Mouse (Mus musculus): Measurements from ENCODE around the gene Apol11b. TPM values are rescaled to one million over a fixed set of nuclear protein-coding genes. Genes with fewer than 3 reads are reported as not detected.

The Apol11b gene
- total RNA-seq, 1 experiment from 2014 or later: 11.4 TPM

Other genes starting within 250 kb of the Apol11b start
- not detected in 3 replicates for gene Apol7a, start 244.2 kb downstream of the Apol11b start, total RNA-seq (2017)
- not detected in 3 replicates for gene Apol9a, start 232.2 kb downstream of the Apol11b start, total RNA-seq (2017)
- 1.8 TPM in 1 of 3 replicates, not detected in the others for gene Apol7b, start 195.8 kb downstream of the Apol11b start, total RNA-seq (2017)
- gene Apol10a, start 166.2 kb downstream of the Apol11b start, total RNA-seq (2017): 1.3 TPM in 1 of 3 replicates, not detected in the others
- gene Apol11a, start 135.0 kb downstream of the Apol11b start, total RNA-seq (2017): not detected in 3 replicates
- gene Apol7c, start 110.0 kb downstream of the Apol11b start, total RNA-seq (2017): 0.78 to 2.2 TPM in 2 of 3 replicates, not detected in the other
- gene 1700025B11Rik, start 81.4 kb downstream of the Apol11b start, total RNA-seq (2017): not detected in 3 replicates
- not detected in 3 replicates for gene Apol10b, start 47.2 kb downstream of the Apol11b start, total RNA-seq (2017)
- gene Gm36245, start 44.0 kb downstream of the Apol11b start, total RNA-seq (2017): not detected in 3 replicates
- gene Apol7e, start 55.6 kb upstream of the Apol11b start, total RNA-seq (2017): 11.0 to 44.7 TPM (median 12.7 TPM) in 3 replicates
- gene Apol9b, start 85.8 kb upstream of the Apol11b start, total RNA-seq (2017): 0.39 to 2.0 TPM in 2 of 3 replicates, not detected in the other
- 2.9 to 6.6 TPM (median 4.8 TPM) in 3 replicates for gene Apol8, start 113.7 kb upstream of the Apol11b start, total RNA-seq (2017)
- gene Myh9, start 198.9 kb upstream of the Apol11b start, total RNA-seq (2017): 908 to 1,221 TPM (median 925 TPM) in 3 replicates

Data from monocyte, adult 5-6 weeks (primary cell).